Mouse (Mus musculus) spleen, postnatal 10 days (tissue): Measurements from ENCODE around the gene Gm17387.
"Not testable (repeated sequence)": the region's sequence is repeated elsewhere in the genome, so short reads cannot be mapped to it uniquely, and the experiment has no call there.

Experiments used
- DNase-seq, 2 experiments: peaks; one replicate each; pipeline ENCODE4 v3.0.0; 2021 to 2022; ENCODE audit warnings: low spot score in 2 of 2

Gene Gm17387

GRCm38 (mm10) chr7:141016707-141017697 lies 11.9 kb upstream of the Gm17387 start:
- DNase-seq = no peak

- not testable (repeated sequence) for DNase-seq
Measured at GRCm38 (mm10) chr7:141017824-141018223, 11.1 kb upstream of the Gm17387 start, which contains the start of gene Ifitm6. TSS of gene Ifitm6 (minus strand) at chr7:141017924.

GRCm38 (mm10) chr7:141019028-141019427 lies 9.9 kb upstream of the Gm17387 start:
- DNase-seq = no peak

- DNase-seq = no peak
Measured at GRCm38 (mm10) chr7:141021489-141022449, 7.2 kb upstream of the Gm17387 start.

- no peak for DNase-seq
Measured at GRCm38 (mm10) chr7:141024865-141025838, 3.8 kb upstream of the Gm17387 start.

- no peak for DNase-seq
Measured at GRCm38 (mm10) chr7:141026097-141026739, 2.7 kb upstream of the Gm17387 start.

GRCm38 (mm10) chr7:141026740-141027098 lies 2.2 kb upstream of the Gm17387 start:
- no peak for DNase-seq

GRCm38 (mm10) chr7:141030390-141030789 lies 1.5 kb downstream of the Gm17387 start:
- no peak for DNase-seq

GRCm38 (mm10) chr7:141032458-141033167 lies 3.7 kb downstream of the Gm17387 start:
- DNase-seq = no peak

GRCm38 (mm10) chr7:141036624-141037023 lies 7.7 kb downstream of the Gm17387 start:
- DNase-seq = not testable (repeated sequence)

- peak in 1 of 2 experiments; percentile 29 for DNase-seq
Measured at GRCm38 (mm10) chr7:141038090-141039032, 9.4 kb downstream of the Gm17387 start.

- DNase-seq = no peak
Measured at GRCm38 (mm10) chr7:141039386-141040107, 10.6 kb downstream of the Gm17387 start.

GRCm38 (mm10) chr7:141040867-141041606 lies 12.1 kb downstream of the Gm17387 start:
- no peak for DNase-seq

GRCm38 (mm10) chr7:141041661-141042060 lies 12.7 kb downstream of the Gm17387 start:
- peak in 1 of 2 experiments; percentile 47 for DNase-seq

- no peak for DNase-seq
Measured at GRCm38 (mm10) chr7:141042539-141042938, 13.6 kb downstream of the Gm17387 start.

GRCm38 (mm10) chr7:141046931-141047580 lies 18.1 kb downstream of the Gm17387 start:
- no peak for DNase-seq
